Comparison of ENCODE assay signal across 12 mouse cellular contexts in genomic region chr15:80681466-80681881, GRCm38 (mm10). TPM values are rescaled to one million over a fixed set of nuclear protein-coding genes. Genes with fewer than 3 reads are reported as not detected.
A peak's percentile ranks its signal among the peaks of the same experiment; 100 is the strongest.
DNase-seq lines count a peak whose midpoint lies in the region; ATAC-seq and TF ChIP-seq lines count a peak whose summit lies in the region.
"Had no signal": no experiment of that assay in that cellular context is flagged by ENCODE, and none has a peak within 500 bp of the region (broad histone marks: within the 10 kb centered on the region; RNA-seq: fewer than 3 reads in every experiment).

No protein-coding gene starts in this region.

- H3K27me3 ChIP-seq in hindbrain, embryonic 13.5 days = no peaks in the 10 kb centered on the region
- H3K27me3 ChIP-seq in hindbrain, embryonic 16.5 days (replicated peaks; ENCODE audit: control insufficient read depth, insufficient read depth, low read length) = no peaks in the 10 kb centered on the region
- H3K27me3 ChIP-seq in small intestine, adult 2 months (ENCODE audit: control insufficient read depth, insufficient read depth, low read length) = no peaks in the 10 kb centered on the region
- peaks cover 45% of the 10 kb centered on the region for H3K27me3 ChIP-seq in midbrain, embryonic 10.5 days (ENCODE audit: low read depth, poor library complexity, severe bottlenecking)
- H3K27me3 ChIP-seq: limb, embryonic 12.5 days; midbrain, embryonic 15.5 days had no signal

- H3K4me1 ChIP-seq in hindbrain, embryonic 13.5 days (replicated peaks) = peaks cover 74% of the 10 kb centered on the region
- H3K4me1 ChIP-seq in hindbrain, embryonic 16.5 days (ENCODE audit: control insufficient read depth, insufficient read depth, low read depth, low read length) = peaks cover 29% of the 10 kb centered on the region
- H3K4me1 ChIP-seq in small intestine, adult 2 months (ENCODE audit: control insufficient read depth, insufficient read depth, insufficient read length, low read length) = peaks cover 41% of the 10 kb centered on the region
- peaks cover 57% of the 10 kb centered on the region for H3K4me1 ChIP-seq in midbrain, embryonic 10.5 days

- no peak overlapping the region for H3K9ac ChIP-seq in hindbrain, embryonic 13.5 days
- H3K9ac ChIP-seq in hindbrain, embryonic 16.5 days (ENCODE audit: low read depth, low read length) = no peak overlapping the region
- H3K9ac ChIP-seq: limb, embryonic 12.5 days; midbrain, embryonic 15.5 days had no signal

- no peak for TF ChIP-seq CTCF in brain, embryonic 14.5 days (IDR thresholded peaks at IDR 0.05; ENCODE audit: borderline replicate concordance, extremely low read depth, insufficient read depth, insufficient read length)
- TF ChIP-seq CTCF in small intestine, adult 2 months (IDR thresholded peaks at IDR 0.05; ENCODE audit: extremely low read depth, insufficient read length, insufficient replicate concordance, low read depth, low read length) = no peak

- 68% methylated on average over 4 of the region's 4 CpGs for whole genome bisulfite sequencing in hindbrain, embryonic 13.5 days
- WGBS in hindbrain, embryonic 16.5 days = 57% methylated on average over 4 of the region's 4 CpGs
- WGBS in small intestine, adult 2 months = 57% methylated on average over 4 of the region's 4 CpGs
- WGBS in midbrain, embryonic 10.5 days = 83% methylated on average over 4 of the region's 4 CpGs

- no peak overlapping the region for H3K4me3 ChIP-seq in hindbrain, embryonic 13.5 days
- no peak overlapping the region for H3K4me3 ChIP-seq in hindbrain, embryonic 16.5 days (ENCODE audit: low read length)
- no peak overlapping the region for H3K4me3 ChIP-seq in small intestine, adult 2 months (ENCODE audit: low read depth, low read length)
- no peak overlapping the region for H3K4me3 ChIP-seq in midbrain, embryonic 10.5 days
- H3K4me3 ChIP-seq: limb, embryonic 12.5 days; midbrain, embryonic 15.5 days had no signal

- TF ChIP-seq POLR2A in brain, embryonic 14.5 days (IDR thresholded peaks at IDR 0.05; ENCODE audit: borderline replicate concordance, extremely low read depth, insufficient read depth, insufficient read length, poor library complexity, severe bottlenecking) = no peak
- no peak for TF ChIP-seq POLR2A in small intestine, adult 2 months (IDR thresholded peaks at IDR 0.05; ENCODE audit: low read depth, low read length)

- no peak for ATAC-seq in hindbrain, embryonic 13.5 days (ENCODE audit: low FRiP score)
- ATAC-seq in hindbrain, embryonic 16.5 days = no peak
- ATAC-seq: midbrain, embryonic 15.5 days; Patski had no signal

- H3K4me2 ChIP-seq in hindbrain, embryonic 13.5 days = no peak overlapping the region
- H3K4me2 ChIP-seq in hindbrain, embryonic 16.5 days (ENCODE audit: low read length) = no peak overlapping the region
- H3K4me2 ChIP-seq: limb, embryonic 12.5 days; midbrain, embryonic 15.5 days had no signal

- no peaks in the 10 kb centered on the region for H3K9me3 ChIP-seq in hindbrain, embryonic 13.5 days
- H3K9me3 ChIP-seq in hindbrain, embryonic 16.5 days (ENCODE audit: control insufficient read depth, low read length) = no peaks in the 10 kb centered on the region
- no peaks in the 10 kb centered on the region for H3K9me3 ChIP-seq in midbrain, embryonic 10.5 days (replicated peaks)
- H3K9me3 ChIP-seq: limb, embryonic 12.5 days; midbrain, embryonic 15.5 days had no signal

- no peaks in the 10 kb centered on the region for H3K36me3 ChIP-seq in hindbrain, embryonic 13.5 days
- no peaks in the 10 kb centered on the region for H3K36me3 ChIP-seq in hindbrain, embryonic 16.5 days (ENCODE audit: control insufficient read depth, insufficient read depth, low read length)
- H3K36me3 ChIP-seq in small intestine, adult 2 months (ENCODE audit: control insufficient read depth, insufficient read depth, low read length) = no peaks in the 10 kb centered on the region
- no peaks in the 10 kb centered on the region for H3K36me3 ChIP-seq in midbrain, embryonic 10.5 days
- H3K36me3 ChIP-seq: limb, embryonic 12.5 days; midbrain, embryonic 15.5 days had no signal

- peak; percentile 78 for DNase-seq in CD4-positive, CD25-positive, alpha-beta regulatory T cell, adult 2 months (ENCODE audit: low read depth, low spot score)
- DNase-seq in brain, embryonic 14.5 days (ENCODE audit: low read depth) = peak; percentile 63
- DNase-seq in midbrain, embryonic 10.5 days (ENCODE audit: low spot score) = no peak
- no peak for DNase-seq in adrenal gland, postnatal 4 days (ENCODE audit: low spot score in 2 of 2)
- DNase-seq in lung, postnatal 25 days (ENCODE audit: low spot score) = no peak
- DNase-seq: right cerebral cortex, postnatal 25 days had no signal

- peak overlapping the region; percentile 8; the same call in 1 of the 2 replicates for H3K27ac ChIP-seq in hindbrain, embryonic 13.5 days
- no peak overlapping the region for H3K27ac ChIP-seq in hindbrain, embryonic 16.5 days (ENCODE audit: low read depth, low read length)
- peak overlapping the region; percentile 41; the same call in 1 of the 2 replicates for H3K27ac ChIP-seq in small intestine, adult 2 months (ENCODE audit: insufficient read depth, low read depth, low read length)
- H3K27ac ChIP-seq in midbrain, embryonic 10.5 days (replicated peaks) = no peak overlapping the region; the same call in 1 of the 2 replicates
- H3K27ac ChIP-seq: midbrain, embryonic 15.5 days had no signal

RNA-seq across cellular contexts. Expression of gene Fam83f, which starts 9.8 kb away (rescaled TPM):
- polyA plus RNA-seq in hindbrain, embryonic 13.5 days (2015; fragmentation: Nextera tagmentation; extraction: Ambion mirVana) = 0.12 and 0.14 TPM in 2 replicates
- 0.16 and 0.39 TPM in 2 replicates for polyA plus RNA-seq in hindbrain, embryonic 16.5 days (2015; fragmentation: Nextera tagmentation; extraction: Ambion mirVana)
- 0.33 and 0.36 TPM in 2 replicates for polyA plus RNA-seq in brain, embryonic 14.5 days (2012; rRNA removed)
- 7.9 and 21.5 TPM in 2 replicates for polyA plus RNA-seq in small intestine, adult 2 months (2012; rRNA removed)
- polyA plus RNA-seq in midbrain, embryonic 10.5 days (2016; fragmentation: Nextera tagmentation; extraction: Ambion mirVana) = 0.26 and 0.64 TPM in 2 replicates
- 1 to 10 TPM; 1.2 to 1.7 TPM for total RNA-seq in adrenal gland, postnatal 4 days (2021)
- polyA plus RNA-seq: Patski had no signal

RNA-seq across cellular contexts. Expression of gene Tnrc6b, which starts 29.6 kb away (rescaled TPM):
- polyA plus RNA-seq in hindbrain, embryonic 13.5 days (2015; fragmentation: Nextera tagmentation; extraction: Ambion mirVana) = 42.6 and 45.2 TPM in 2 replicates
- polyA plus RNA-seq in hindbrain, embryonic 16.5 days (2015; fragmentation: Nextera tagmentation; extraction: Ambion mirVana) = 26.8 and 32.9 TPM in 2 replicates
- 14.7 and 46.2 TPM in 2 replicates for polyA plus RNA-seq in brain, embryonic 14.5 days (2012; rRNA removed)
- 7.5 and 13.3 TPM in 2 replicates for polyA plus RNA-seq in small intestine, adult 2 months (2012; rRNA removed)
- polyA plus RNA-seq in midbrain, embryonic 10.5 days (2016; fragmentation: Nextera tagmentation; extraction: Ambion mirVana) = 43.5 and 54.7 TPM in 2 replicates
- total RNA-seq in adrenal gland, postnatal 4 days (2021) = 10 to 100 TPM; 74.2 to 74.3 TPM

Comparison
In these comparisons a context has a peak if more than half of its experiments do, and no peak if none do; other contexts are left out.
1. H3K27ac ChIP-seq: peak in hindbrain, embryonic 13.5 days (single experiment) and small intestine, adult 2 months (single experiment); none in hindbrain, embryonic 16.5 days (single experiment) and midbrain, embryonic 10.5 days (single experiment).
2. DNase-seq: peak in CD4-positive, CD25-positive, alpha-beta regulatory T cell, adult 2 months (single experiment) and brain, embryonic 14.5 days (single experiment); none in midbrain, embryonic 10.5 days (single experiment), adrenal gland, postnatal 4 days (0 of 2) and lung, postnatal 25 days (single experiment).